Mouse (Mus musculus) kidney, embryonic 15.5 days (tissue): ENCODE measurements at regions not wholly inside any gene's neighbourhood (a gene's known extent, or its start where the extent isn't known, plus 50 kb on each side); places are given as distances from the start of the nearest gene placed in this dataset.
A peak's percentile ranks its signal among the peaks of the same experiment; 100 is the strongest.

Experiments
- ATAC-seq: fragments of 200-750 bp; cut with Nextera tagmentation; replicated peaks from 2 replicates; pipeline ENCODE4 v1.8.0; 2017; ENCODE audit warnings: moderate TSS enrichment; ENCODE audit not compliant: low FRiP score
- H3K27ac ChIP-seq: fragments of 300-500 bp; sonication (generic); 2 replicates; pipeline ENCODE4 v1.5.1; 2015; ENCODE audit warnings: mild to moderate bottlenecking, inconsistent platforms
- H3K27me3 ChIP-seq: fragments of 300-500 bp; sonication (generic); 2 replicates; pipeline ENCODE4 v1.6.1; 2015; ENCODE audit warnings: inconsistent platforms
- H3K36me3 ChIP-seq: fragments of 300-500 bp; sonication (generic); 2 replicates; pipeline ENCODE4 v1.6.1; 2015; ENCODE audit warnings: inconsistent platforms
- H3K4me1 ChIP-seq: fragments of 300-500 bp; sonication (generic); 2 replicates; pipeline ENCODE4 v1.6.1; 2015; ENCODE audit warnings: inconsistent platforms
- H3K4me2 ChIP-seq: fragments of 300-500 bp; sonication (generic); 2 replicates; pipeline ENCODE4 v1.6.1; 2015; ENCODE audit warnings: moderate library complexity, mild to moderate bottlenecking, inconsistent platforms
- H3K4me3 ChIP-seq: fragments of 300-500 bp; sonication (generic); replicated peaks from 2 replicates; pipeline ENCODE4 v1.5.1; 2015; ENCODE audit warnings: mild to moderate bottlenecking, inconsistent platforms
- H3K9ac ChIP-seq: fragments of 300-500 bp; sonication (generic); 2 replicates; pipeline ENCODE4 v1.6.1; 2015; ENCODE audit warnings: mild to moderate bottlenecking, inconsistent platforms
- H3K9me3 ChIP-seq: fragments of 300-500 bp; sonication (generic); replicated peaks from 2 replicates; pipeline ENCODE4 v1.6.1; 2016; ENCODE audit warnings: inconsistent platforms
- WGBS: fragments of 180-500 bp; shearing (Covaris S2); methylation state at CpG from one replicate; pipeline ENCODE4 v1.1.7; 2015; ENCODE audit warnings: mixed read lengths; 5-methylcytosine and 5-hydroxymethylcytosine counted together

GRCm38 (mm10) chr4:32126828-32127227, 111.8 kb upstream of the Bach2 start:
- no peaks in the 10 kb centered on the region for H3K9me3 ChIP-seq
- no peaks in the 10 kb centered on the region for H3K36me3 ChIP-seq
- ATAC-seq: no peak
- H3K9ac ChIP-seq: no peak overlapping the region
- no peaks in the 10 kb centered on the region for H3K27me3 ChIP-seq
- H3K4me3 ChIP-seq: no peak overlapping the region
- H3K27ac ChIP-seq: no peak overlapping the region
- no peaks in the 10 kb centered on the region for H3K4me1 ChIP-seq
- 90% methylated on average over 8 of the region's 8 CpGs for WGBS
- no peak overlapping the region for H3K4me2 ChIP-seq

DNA sequence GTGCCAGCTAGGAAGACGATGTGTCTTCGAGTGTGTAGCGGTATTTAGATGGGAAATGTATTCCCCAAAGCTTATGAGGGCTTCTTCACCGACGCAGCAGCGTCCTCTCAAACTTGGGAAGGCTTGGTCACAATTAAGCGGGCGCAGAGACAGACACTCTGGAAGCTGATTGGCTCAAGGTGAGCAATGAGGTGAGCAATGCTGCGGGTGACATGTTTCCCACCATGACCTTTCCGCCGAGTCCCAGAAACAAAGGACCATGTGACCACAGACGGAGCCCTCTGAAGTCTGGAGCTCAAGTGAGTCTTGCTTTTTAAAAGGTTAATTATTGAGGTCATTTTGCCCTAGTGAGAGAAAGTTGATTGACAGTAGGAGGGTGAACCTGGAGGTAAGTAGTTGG, 108.0 kb upstream of the Bach2 start:
- H3K9me3 ChIP-seq: no peaks in the 10 kb centered on the region
- H3K36me3 ChIP-seq: no peaks in the 10 kb centered on the region
- no peak overlapping the region for H3K27ac ChIP-seq
- no peak; the same call in 1 of the 2 replicates for ATAC-seq
- no peak overlapping the region for H3K9ac ChIP-seq
- no peaks in the 10 kb centered on the region for H3K27me3 ChIP-seq
- WGBS: 70% methylated on average over 12 of the region's 12 CpGs
- no peak overlapping the region for H3K4me3 ChIP-seq
- H3K4me2 ChIP-seq: no peak overlapping the region
- no peaks in the 10 kb centered on the region for H3K4me1 ChIP-seq

GRCm38 (mm10) chr4:32131819-32132218, 106.8 kb upstream of the Bach2 start:
- no peak for ATAC-seq
- H3K27me3 ChIP-seq: no peaks in the 10 kb centered on the region
- no peak overlapping the region for H3K27ac ChIP-seq
- H3K36me3 ChIP-seq: no peaks in the 10 kb centered on the region
- 71% methylated on average over 5 of the region's 5 CpGs for WGBS
- no peaks in the 10 kb centered on the region for H3K9me3 ChIP-seq
- no peak overlapping the region for H3K9ac ChIP-seq
- no peaks in the 10 kb centered on the region for H3K4me1 ChIP-seq
- no peak overlapping the region for H3K4me3 ChIP-seq
- no peak overlapping the region for H3K4me2 ChIP-seq

GRCm38 (mm10) chr4:32136151-32136550, 102.5 kb upstream of the Bach2 start:
- no peak for ATAC-seq
- Histone ChIP-seq H3K27ac (no peak overlapping the region), H3K36me3 (no peaks in the 10 kb centered on the region), H3K4me2 (no peak overlapping the region), H3K9me3 (no peaks in the 10 kb centered on the region), H3K9ac (no peak overlapping the region), H3K4me1 (no peaks in the 10 kb centered on the region), H3K27me3 (no peaks in the 10 kb centered on the region), H3K4me3 (no peak overlapping the region)
- WGBS: 63% methylated on average over 10 of the region's 10 CpGs

DNA sequence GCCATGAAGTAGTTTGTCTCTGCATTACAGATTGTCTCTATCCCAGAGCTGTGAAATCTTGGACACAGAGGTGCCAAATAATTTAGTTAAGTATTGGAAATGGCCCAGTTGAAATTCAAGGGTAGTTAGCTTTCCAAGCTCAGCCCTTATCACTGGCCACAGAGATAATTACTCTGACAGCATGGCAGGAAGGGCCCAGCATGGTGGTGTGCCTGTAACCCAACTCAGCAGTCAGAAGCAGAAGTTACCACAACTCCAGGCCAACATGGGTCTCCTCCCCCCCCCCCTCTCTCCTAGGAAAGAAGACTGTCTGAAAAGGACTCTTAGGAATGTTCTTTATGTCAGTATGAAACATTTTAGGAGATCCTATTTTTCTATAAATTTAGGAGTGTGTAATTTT, 101.4 kb upstream of the Bach2 start:
- Histone ChIP-seq H3K4me2 (no peak overlapping the region), H3K9me3 (no peaks in the 10 kb centered on the region), H3K4me3 (no peak overlapping the region), H3K36me3 (no peaks in the 10 kb centered on the region), H3K27ac (no peak overlapping the region), H3K9ac (no peak overlapping the region), H3K4me1 (no peaks in the 10 kb centered on the region), H3K27me3 (no peaks in the 10 kb centered on the region)
- no peak for ATAC-seq

- H3K27me3 ChIP-seq: no peaks in the 10 kb centered on the region
- no peaks in the 10 kb centered on the region for H3K36me3 ChIP-seq
- H3K9ac ChIP-seq: no peak overlapping the region
- no peaks in the 10 kb centered on the region for H3K4me1 ChIP-seq
- H3K4me3 ChIP-seq: no peak overlapping the region
- 40% methylated on average over 10 of the region's 10 CpGs for WGBS
- H3K27ac ChIP-seq: no peak overlapping the region
- no peaks in the 10 kb centered on the region for H3K9me3 ChIP-seq
- ATAC-seq: no peak
- no peak overlapping the region for H3K4me2 ChIP-seq
Observed at GRCm38 (mm10) chr4:32137966-32138365, 100.6 kb upstream of the Bach2 start.

DNA sequence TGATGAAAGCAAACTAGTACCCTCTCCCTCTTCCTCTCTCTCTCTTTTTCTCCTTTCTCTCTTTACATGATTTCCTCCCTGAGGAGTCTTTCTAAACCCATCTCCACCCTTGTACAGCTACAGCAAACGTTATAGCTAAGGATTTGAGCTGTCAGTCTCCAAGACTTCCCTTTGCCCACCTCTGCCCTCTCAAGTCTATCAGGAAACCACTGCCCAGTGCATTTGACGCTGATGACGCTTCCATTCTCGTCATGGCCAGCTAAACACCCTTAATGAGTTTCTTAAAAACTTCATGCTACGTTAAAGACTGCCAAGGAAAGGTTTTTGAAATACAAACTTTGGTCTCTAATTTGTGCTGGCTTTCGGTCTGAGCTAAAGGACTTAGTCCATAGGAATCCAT, 99.0 kb upstream of the Bach2 start:
- Histone ChIP-seq H3K27me3 (no peaks in the 10 kb centered on the region), H3K9ac (no peak overlapping the region), H3K36me3 (no peaks in the 10 kb centered on the region), H3K4me1 (no peaks in the 10 kb centered on the region), H3K9me3 (no peaks in the 10 kb centered on the region), H3K4me2 (no peak overlapping the region), H3K4me3 (no peak overlapping the region), H3K27ac (no peak overlapping the region)
- WGBS: 44% methylated on average over 6 of the region's 6 CpGs
- ATAC-seq: no peak

- no peak overlapping the region for H3K27ac ChIP-seq
- no peaks in the 10 kb centered on the region for H3K27me3 ChIP-seq
- H3K4me2 ChIP-seq: no peak overlapping the region
- no peaks in the 10 kb centered on the region for H3K36me3 ChIP-seq
- WGBS: 62% methylated on average over 2 of the region's 2 CpGs
- H3K9me3 ChIP-seq: no peaks in the 10 kb centered on the region
- H3K4me3 ChIP-seq: no peak overlapping the region
- no peak for ATAC-seq
- H3K9ac ChIP-seq: no peak overlapping the region
- no peaks in the 10 kb centered on the region for H3K4me1 ChIP-seq
Observed at GRCm38 (mm10) chr4:32140068-32140467, 98.5 kb upstream of the Bach2 start.

- H3K27me3 ChIP-seq: no peaks in the 10 kb centered on the region
- H3K4me1 ChIP-seq: no peaks in the 10 kb centered on the region
- no peak for ATAC-seq
- H3K4me2 ChIP-seq: no peak overlapping the region
- H3K9ac ChIP-seq: no peak overlapping the region
- no peak overlapping the region for H3K4me3 ChIP-seq
- WGBS: 64% methylated on average over 4 of the region's 4 CpGs
- H3K9me3 ChIP-seq: no peaks in the 10 kb centered on the region
- no peak overlapping the region for H3K27ac ChIP-seq
- H3K36me3 ChIP-seq: no peaks in the 10 kb centered on the region
Observed at GRCm38 (mm10) chr4:32142198-32142597, 96.4 kb upstream of the Bach2 start.

DNA sequence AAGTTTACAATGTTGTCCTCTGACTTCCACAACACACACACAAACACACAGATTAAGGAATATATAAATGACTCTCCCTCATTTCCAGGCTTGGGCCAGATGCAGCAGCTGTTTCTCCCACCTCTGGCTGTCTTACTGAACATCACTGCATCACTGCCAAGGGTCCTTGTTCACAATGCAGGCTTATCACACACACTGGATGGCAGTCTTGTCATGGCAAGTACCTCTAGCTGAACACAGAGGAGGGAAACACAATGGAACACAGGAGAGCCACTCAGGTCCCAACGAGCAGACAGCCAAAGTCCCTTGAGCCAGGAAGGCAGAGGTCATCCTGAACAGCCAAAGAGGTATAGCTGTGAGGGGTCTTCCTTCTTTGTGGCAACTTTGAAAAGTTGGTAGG, 91.5 kb upstream of the Bach2 start:
- Histone ChIP-seq H3K27me3 (no peaks in the 10 kb centered on the region), H3K27ac (no peak overlapping the region), H3K9me3 (no peaks in the 10 kb centered on the region), H3K4me3 (no peak overlapping the region), H3K4me2 (no peak overlapping the region), H3K9ac (no peak overlapping the region), H3K36me3 (no peaks in the 10 kb centered on the region), H3K4me1 (0 out of 2 replicates have a peak, but pooled peaks cover 2% of the 10 kb centered on the region)
- WGBS: 54% methylated on average over 1 of the region's 1 CpGs
- ATAC-seq: no peak

DNA sequence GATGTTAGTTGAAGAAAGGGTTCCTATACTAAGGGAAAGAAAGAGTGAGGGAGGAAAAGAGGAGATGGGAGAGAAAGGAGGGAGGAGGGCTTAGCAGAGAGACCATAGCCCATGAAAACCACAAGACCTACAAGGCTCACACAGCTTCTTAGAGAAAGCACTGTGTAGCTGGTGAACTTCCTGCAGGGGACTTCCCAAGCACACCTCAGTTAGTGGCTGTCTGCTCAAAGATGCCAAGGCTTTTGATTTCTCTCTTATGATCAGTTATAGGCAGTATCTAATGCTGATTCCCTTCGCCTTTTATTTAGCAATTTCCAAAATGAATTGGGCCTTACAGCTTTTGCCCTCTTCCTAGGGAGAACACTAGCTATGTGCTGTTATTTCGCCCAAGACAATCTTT, 90.0 kb upstream of the Bach2 start:
- Histone ChIP-seq H3K4me1 (0 out of 2 replicates have a peak, but pooled peaks cover 6% of the 10 kb centered on the region), H3K9ac (no peak overlapping the region), H3K9me3 (no peaks in the 10 kb centered on the region), H3K27ac (no peak overlapping the region), H3K36me3 (no peaks in the 10 kb centered on the region), H3K4me3 (no peak overlapping the region), H3K4me2 (no peak overlapping the region), H3K27me3 (no peaks in the 10 kb centered on the region)
- WGBS: 92% methylated on average over 2 of the region's 2 CpGs
- ATAC-seq: no peak

GRCm38 (mm10) chr4:32149171-32149570, 89.4 kb upstream of the Bach2 start:
- H3K36me3 ChIP-seq: no peaks in the 10 kb centered on the region
- no peaks in the 10 kb centered on the region for H3K9me3 ChIP-seq
- no peak overlapping the region for H3K9ac ChIP-seq
- 0 out of 2 replicates have a peak, but pooled peaks cover 6% of the 10 kb centered on the region for H3K4me1 ChIP-seq
- 89% methylated on average over 7 of the region's 7 CpGs for WGBS
- no peak overlapping the region for H3K27ac ChIP-seq
- no peak overlapping the region for H3K4me3 ChIP-seq
- ATAC-seq: no peak
- H3K27me3 ChIP-seq: no peaks in the 10 kb centered on the region
- H3K4me2 ChIP-seq: no peak overlapping the region

DNA sequence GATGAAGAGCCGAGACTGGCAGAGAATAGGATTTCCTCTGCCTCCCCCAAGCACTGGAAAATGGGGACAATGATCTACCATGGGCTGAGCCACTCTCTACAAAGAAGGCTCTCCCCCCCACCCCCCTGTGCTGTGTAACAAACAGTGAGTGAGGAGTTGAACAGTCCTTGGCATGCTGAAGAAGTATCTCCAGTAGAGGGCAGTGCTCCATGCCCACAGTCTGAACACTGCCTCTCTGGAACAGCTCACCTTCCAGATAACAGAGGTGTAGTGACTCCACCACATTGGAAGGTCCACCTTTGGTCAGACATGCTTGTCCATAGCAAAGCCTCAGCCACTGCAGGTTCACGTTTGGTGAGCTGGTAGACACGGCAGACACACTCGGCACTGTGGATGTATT, 85.2 kb upstream of the Bach2 start:
- Histone ChIP-seq H3K4me2 (no peak overlapping the region), H3K4me3 (no peak overlapping the region), H3K4me1 (0 out of 2 replicates have a peak, but pooled peaks cover 6% of the 10 kb centered on the region), H3K27me3 (no peaks in the 10 kb centered on the region), H3K9me3 (no peaks in the 10 kb centered on the region), H3K9ac (no peak overlapping the region), H3K36me3 (no peaks in the 10 kb centered on the region), H3K27ac (no peak overlapping the region)
- WGBS: 79% methylated on average over 4 of the region's 4 CpGs
- peak; percentile 65; the same call in 1 of the 2 replicates for ATAC-seq
